Mouse (Mus musculus): Measurements from ENCODE around the gene 2510002D24Rik.
"Not testable (repeated sequence)": the region's sequence is repeated elsewhere in the genome, so short reads cannot be mapped to it uniquely, and the experiment has no call there.

The 2510002D24Rik gene

GRCm38 (mm10) chr16:18849521-18850190 lies 13.3 kb downstream of the 2510002D24Rik start:
- DNase-seq (ENCODE audit: low spot score) = not testable (repeated sequence)

DNA sequence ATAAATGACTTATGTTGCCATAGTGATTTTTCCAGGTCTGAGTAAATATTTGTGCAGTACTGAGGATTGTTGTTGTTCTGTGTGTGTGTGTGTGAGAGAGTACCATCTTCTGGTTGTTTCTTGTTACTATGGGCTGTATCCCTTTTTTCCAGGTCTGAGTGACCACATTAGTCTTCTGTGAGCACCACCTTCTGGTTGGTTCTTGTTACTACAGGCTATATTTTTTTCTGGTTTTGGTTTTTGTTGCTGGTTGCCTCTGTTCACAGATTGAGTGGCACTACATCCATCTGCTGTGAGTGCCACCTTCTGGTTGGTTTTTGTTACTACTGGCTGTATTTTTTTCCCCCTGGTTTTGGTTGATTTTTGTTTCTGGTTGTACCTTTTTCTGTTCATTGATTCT lies 22.2 kb downstream of the 2510002D24Rik start:
- peak; percentile 68 for DNase-seq (ENCODE audit: low spot score)

DNA sequence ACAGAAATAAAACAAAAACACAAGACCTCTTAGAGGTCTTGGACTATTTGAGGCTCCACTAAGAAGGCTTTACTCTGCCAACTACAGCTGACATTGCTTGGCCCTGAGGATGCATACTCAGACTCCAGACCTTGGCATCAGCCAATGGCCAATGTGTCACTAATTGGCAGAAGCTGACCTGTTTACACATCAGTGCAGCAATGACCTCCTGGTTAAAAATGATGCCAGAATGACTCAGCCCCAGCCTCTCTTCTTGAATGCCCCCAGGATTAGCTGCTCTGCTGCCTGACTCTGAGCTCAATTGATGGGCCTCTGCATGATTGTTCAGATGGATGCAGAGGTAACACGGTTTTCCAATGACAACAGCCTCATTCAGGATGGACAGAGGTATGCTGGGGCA lies 23.8 kb downstream of the 2510002D24Rik start:
- DNase-seq (ENCODE audit: low spot score) = peak; percentile 94

GRCm38 (mm10) chr16:18870495-18870894 lies 34.1 kb downstream of the 2510002D24Rik start:
- DNase-seq (ENCODE audit: low spot score) = not testable (repeated sequence)

GRCm38 (mm10) chr16:18876091-18876441 lies 39.7 kb downstream of the 2510002D24Rik start:
- DNase-seq (ENCODE audit: low spot score) = no peak

DNA sequence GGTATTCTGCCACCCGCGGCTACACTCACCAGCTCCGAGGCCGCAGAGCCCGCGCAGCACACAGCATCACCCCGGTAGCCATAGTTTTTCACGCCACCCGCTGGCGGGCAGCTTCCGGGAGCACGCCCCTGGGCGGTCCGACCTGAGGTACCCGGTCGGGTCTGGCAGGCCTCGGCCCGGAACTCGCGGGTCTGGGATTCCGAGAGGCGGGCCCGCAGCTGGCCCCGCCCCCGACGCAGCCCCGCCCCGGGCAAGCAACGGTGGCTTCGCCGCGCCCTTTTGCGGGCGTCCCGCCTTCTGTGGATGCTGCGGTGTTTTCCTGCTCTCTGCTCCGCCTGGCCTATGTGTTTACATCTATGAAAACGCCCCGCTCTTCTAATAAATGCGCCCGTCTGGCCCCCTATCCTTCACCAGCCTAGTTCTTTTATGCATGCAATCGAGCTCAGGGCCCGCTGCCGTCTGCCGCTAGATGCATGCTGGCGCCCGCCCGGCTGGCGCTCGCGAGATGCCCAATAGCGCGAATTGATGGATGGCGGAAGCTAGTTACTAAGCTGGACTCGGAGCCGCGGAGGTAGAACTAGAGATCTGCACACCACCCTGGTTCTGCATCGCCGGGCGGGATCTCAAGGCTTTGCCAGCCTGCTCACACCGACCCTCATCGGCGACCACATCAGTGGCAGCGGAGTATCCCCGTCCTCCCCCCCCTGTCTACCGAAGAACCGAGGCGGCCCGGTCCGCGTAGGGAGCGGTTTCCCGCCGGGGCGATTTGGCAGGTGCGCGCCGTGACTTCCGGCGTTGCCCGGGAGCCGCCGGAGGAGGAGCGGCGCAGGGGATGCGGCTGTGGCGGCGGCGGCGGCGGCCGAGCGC lies 40.3 kb downstream of the 2510002D24Rik start, which contains the start of the genes Mrpl40 and Hira:
Gene Mrpl40, minus strand, starts transcription at position 421 of the 867 bp plus-strand sequence.
Gene Hira, plus strand, starts transcription at position 596 of the 867 bp plus-strand sequence.
- peak; percentile 95 for DNase-seq (ENCODE audit: low spot score)

DNA sequence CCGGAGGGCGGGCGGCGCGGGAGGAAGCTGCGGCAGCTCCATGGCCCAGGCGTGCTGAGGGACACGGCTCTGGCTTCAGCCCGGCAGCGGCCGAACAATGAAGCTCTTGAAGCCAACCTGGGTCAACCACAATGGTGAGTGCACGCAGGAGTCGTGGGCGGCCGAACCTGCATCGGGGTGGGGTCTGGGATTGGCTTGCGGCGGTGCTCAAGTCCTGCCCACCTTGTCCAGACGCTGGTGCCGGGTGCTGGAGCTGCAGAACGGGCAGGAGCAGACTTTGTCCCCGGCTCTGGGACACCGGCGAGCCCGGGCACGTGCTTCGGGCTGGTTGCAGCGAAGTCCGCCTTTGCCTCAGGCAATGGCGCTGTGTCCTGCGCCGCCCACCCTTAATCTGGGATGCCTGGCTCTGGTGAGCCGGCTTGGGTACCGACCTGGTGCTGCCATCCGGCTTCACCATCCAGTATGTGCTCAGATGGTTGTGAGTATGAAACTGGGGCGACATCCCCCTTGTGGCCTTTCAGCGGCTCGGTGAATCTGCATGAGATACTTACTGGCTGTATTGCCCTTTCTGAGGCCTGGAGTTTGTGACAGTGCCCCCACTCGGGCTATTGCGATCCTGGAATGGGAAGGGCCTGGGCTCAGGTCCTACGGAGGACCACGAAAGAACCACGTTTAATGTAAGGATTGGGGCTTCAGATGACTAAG lies 41.2 kb downstream of the 2510002D24Rik start:
- DNase-seq (ENCODE audit: low spot score) = peak; percentile 76

DNA sequence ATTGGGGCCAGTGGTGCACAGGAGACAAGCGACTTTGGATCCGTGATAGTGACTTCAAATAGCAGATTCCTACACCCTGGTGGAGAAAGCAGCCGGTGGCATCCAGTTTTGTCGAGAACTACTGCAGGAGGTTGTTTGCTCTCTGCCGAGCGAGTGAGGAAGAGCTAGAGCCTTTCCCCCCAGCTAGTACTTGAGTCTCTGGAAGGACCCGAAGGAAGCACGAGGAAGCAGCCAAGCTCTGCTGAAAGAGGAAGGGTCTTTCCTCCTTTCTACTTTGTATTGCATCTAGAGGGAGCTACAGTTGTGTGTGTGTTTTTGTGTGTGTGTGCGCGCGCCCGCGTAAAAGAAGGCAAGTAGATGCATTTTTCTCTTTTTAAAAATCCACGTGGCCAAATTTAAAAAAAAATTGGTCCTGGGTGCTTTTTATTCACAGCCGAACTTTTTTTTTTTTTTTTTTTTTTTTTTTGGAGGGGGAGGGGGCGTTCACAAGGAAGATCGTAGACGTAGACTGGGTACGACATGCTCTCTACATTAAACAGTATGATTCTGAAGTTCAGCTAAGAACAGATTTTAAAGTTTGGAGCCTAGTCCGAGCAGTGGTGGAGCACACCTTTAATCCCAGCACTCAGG lies 41.8 kb downstream of the 2510002D24Rik start:
- DNase-seq (ENCODE audit: low spot score) = no peak

- DNase-seq (ENCODE audit: low spot score) = no peak
Measured at GRCm38 (mm10) chr16:18884044-18884443, 47.7 kb downstream of the 2510002D24Rik start.
